Mouse (Mus musculus): ENCODE measurements around the gene Naa10. TPM values are rescaled to one million over a fixed set of nuclear protein-coding genes. Genes with fewer than 3 reads are reported as not detected.

Gene Naa10
- polyA plus RNA-seq, 1 experiment from 2014 or later: 140 TPM

DNA sequence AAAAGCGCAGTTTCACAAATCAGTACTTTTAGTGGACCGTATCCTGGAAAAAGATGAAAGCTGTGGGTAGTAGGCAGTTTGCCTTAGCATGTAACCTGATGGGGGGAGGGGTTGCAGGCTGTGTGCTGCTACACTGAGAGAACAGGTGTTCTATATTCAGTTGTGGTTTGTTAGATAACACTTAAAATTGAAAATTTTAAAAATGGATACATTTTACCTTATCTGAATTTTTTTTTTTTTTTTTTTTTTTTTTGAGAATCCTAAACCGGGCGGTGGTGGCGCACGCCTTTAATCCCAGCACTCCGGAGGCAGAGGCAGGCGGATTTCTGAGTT is 772 bp upstream of the Naa10 start:
- Histone ChIP-seq H3K4me1 (ENCODE audit: control insufficient read depth, insufficient read depth, low read length) (no peaks in the 10 kb centered on the region), H3K4me3 (ENCODE audit: low read length) (peak overlapping the region; percentile 60), H3K27ac (ENCODE audit: low read depth, low read length) (peak overlapping the region; percentile 67; the same call in 1 of the 2 replicates), H3K9me3 (ENCODE audit: control insufficient read depth, low read length) (no peaks in the 10 kb centered on the region), H3K9ac (ENCODE audit: low read depth, low read length) (peak overlapping the region; percentile 55; the same call in 1 of the 2 replicates), H3K27me3 (ENCODE audit: control insufficient read depth, insufficient read depth, low read length) (no peaks in the 10 kb centered on the region), H3K36me3 (ENCODE audit: control insufficient read depth, insufficient read depth, low read length) (peaks cover 16% of the 10 kb centered on the region), H3K4me2 (replicated peaks; ENCODE audit: low read depth, low read length) (peak overlapping the region; percentile 52)
- 81% methylated on average over 8 of the region's 8 CpGs for WGBS
- ATAC-seq (ENCODE audit: low FRiP score, low TSS enrichment): peak; percentile 25; the same call in 1 of the 2 replicates

DNA sequence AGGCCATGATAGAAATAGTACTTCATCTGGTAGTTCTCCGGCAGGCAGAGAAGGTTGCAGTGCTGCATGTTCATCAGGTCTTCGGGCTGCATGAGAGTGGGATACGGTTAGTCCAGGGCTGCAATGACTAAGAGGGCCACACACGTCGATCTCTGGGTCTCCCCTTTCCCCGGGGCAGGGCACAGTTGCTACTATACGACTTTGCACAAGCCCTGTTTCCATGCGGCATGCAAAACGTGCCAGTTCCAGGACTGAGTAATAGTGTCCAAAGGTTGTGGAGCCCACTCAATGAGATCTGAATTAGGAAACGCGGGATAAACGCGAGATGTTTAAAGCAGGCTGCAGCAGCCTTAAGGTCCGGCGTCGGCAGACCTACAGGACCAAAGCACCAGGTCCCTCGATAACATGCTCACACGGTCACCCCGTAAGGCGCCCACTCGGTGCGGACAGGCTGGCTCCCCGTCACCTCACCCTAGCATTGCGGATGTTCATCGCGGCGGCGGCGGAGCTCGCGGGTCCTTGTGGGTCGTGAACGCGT is 390 bp downstream of the Naa10 start:
- no peaks in the 10 kb centered on the region for H3K27me3 ChIP-seq (ENCODE audit: control insufficient read depth, insufficient read depth, low read length)
- no peaks in the 10 kb centered on the region for H3K4me1 ChIP-seq (ENCODE audit: control insufficient read depth, insufficient read depth, low read length)
- H3K36me3 ChIP-seq (ENCODE audit: control insufficient read depth, insufficient read depth, low read length): peaks cover 16% of the 10 kb centered on the region
- H3K9me3 ChIP-seq (ENCODE audit: control insufficient read depth, low read length): no peaks in the 10 kb centered on the region
- WGBS: 35% methylated on average over 34 of the region's 34 CpGs
- H3K4me2 ChIP-seq (replicated peaks; ENCODE audit: low read depth, low read length): peak overlapping the region; percentile 51
- H3K9ac ChIP-seq (ENCODE audit: low read depth, low read length): peak overlapping the region; percentile 68
- peak overlapping the region; percentile 60 for H3K4me3 ChIP-seq (ENCODE audit: low read length)
- H3K27ac ChIP-seq (ENCODE audit: low read depth, low read length): peak overlapping the region; percentile 80
- ATAC-seq (ENCODE audit: low FRiP score, low TSS enrichment): peak; percentile 17; the same call in 1 of the 2 replicates

DNA sequence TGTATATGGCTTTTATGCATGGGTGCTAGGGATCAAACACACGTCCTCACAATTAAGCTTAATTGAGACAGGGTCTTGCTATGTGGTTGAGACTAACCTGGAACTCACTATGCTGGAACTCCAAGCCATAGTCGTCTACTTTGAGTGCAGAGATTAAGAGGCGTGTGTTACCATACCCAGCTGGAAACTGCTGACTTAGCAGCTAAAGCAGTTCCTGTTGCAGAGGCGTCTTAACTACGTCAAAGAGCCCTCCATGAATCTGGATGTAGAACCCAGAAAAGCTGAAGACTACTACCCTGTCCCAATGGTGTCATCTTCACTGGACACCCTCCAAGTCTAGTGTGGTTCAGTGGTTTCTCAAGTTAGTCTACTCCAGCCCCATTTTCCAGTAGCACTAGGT is 3.1 kb downstream of the Naa10 start:
- no peak overlapping the region for H3K4me3 ChIP-seq (ENCODE audit: low read length)
- no peak overlapping the region for H3K27ac ChIP-seq (ENCODE audit: low read depth, low read length)
- H3K4me2 ChIP-seq (replicated peaks; ENCODE audit: low read depth, low read length): no peak overlapping the region
- peaks cover 14% of the 10 kb centered on the region for H3K36me3 ChIP-seq (ENCODE audit: control insufficient read depth, insufficient read depth, low read length)
- H3K27me3 ChIP-seq (ENCODE audit: control insufficient read depth, insufficient read depth, low read length): no peaks in the 10 kb centered on the region
- ATAC-seq (ENCODE audit: low FRiP score, low TSS enrichment): no peak
- H3K4me1 ChIP-seq (ENCODE audit: control insufficient read depth, insufficient read depth, low read length): no peaks in the 10 kb centered on the region
- no peak overlapping the region for H3K9ac ChIP-seq (ENCODE audit: low read depth, low read length)
- WGBS: 86% methylated on average over 5 of the region's 5 CpGs
- no peaks in the 10 kb centered on the region for H3K9me3 ChIP-seq (ENCODE audit: control insufficient read depth, low read length)

GRCm38 (mm10) chrX:73916945-73917344 is 4.8 kb downstream of the Naa10 start:
- no peak for ATAC-seq (ENCODE audit: low FRiP score, low TSS enrichment)
- Histone ChIP-seq H3K4me1 (ENCODE audit: control insufficient read depth, insufficient read depth, low read length) (no peaks in the 10 kb centered on the region), H3K4me2 (replicated peaks; ENCODE audit: low read depth, low read length) (no peak overlapping the region), H3K4me3 (ENCODE audit: low read length) (no peak overlapping the region), H3K27ac (ENCODE audit: low read depth, low read length) (no peak overlapping the region), H3K9me3 (ENCODE audit: control insufficient read depth, low read length) (no peaks in the 10 kb centered on the region), H3K36me3 (ENCODE audit: control insufficient read depth, insufficient read depth, low read length) (peaks cover 14% of the 10 kb centered on the region), H3K27me3 (ENCODE audit: control insufficient read depth, insufficient read depth, low read length) (no peaks in the 10 kb centered on the region), H3K9ac (ENCODE audit: low read depth, low read length) (no peak overlapping the region)
- WGBS: 87% methylated on average over 8 of the region's 8 CpGs

- H3K27me3 ChIP-seq (ENCODE audit: control insufficient read depth, insufficient read depth, low read length): no peaks in the 10 kb centered on the region
- H3K9ac ChIP-seq (ENCODE audit: low read depth, low read length): no peak overlapping the region
- no peaks in the 10 kb centered on the region for H3K4me1 ChIP-seq (ENCODE audit: control insufficient read depth, insufficient read depth, low read length)
- H3K36me3 ChIP-seq (ENCODE audit: control insufficient read depth, insufficient read depth, low read length): peaks cover 14% of the 10 kb centered on the region
- no peak overlapping the region; the same call in 1 of the 2 replicates for H3K4me3 ChIP-seq (ENCODE audit: low read length)
- H3K27ac ChIP-seq (ENCODE audit: low read depth, low read length): peak overlapping the region; percentile 59
- peak overlapping the region; percentile 31 for H3K4me2 ChIP-seq (replicated peaks; ENCODE audit: low read depth, low read length)
- no peaks in the 10 kb centered on the region for H3K9me3 ChIP-seq (ENCODE audit: control insufficient read depth, low read length)
- 38% methylated on average over 31 of the region's 31 CpGs for WGBS
- ATAC-seq (ENCODE audit: low FRiP score, low TSS enrichment): peak; percentile 97
These were observed 6.7 kb downstream of the Naa10 start for GRCm38 (mm10) chrX:73914827-73915703.

DNA sequence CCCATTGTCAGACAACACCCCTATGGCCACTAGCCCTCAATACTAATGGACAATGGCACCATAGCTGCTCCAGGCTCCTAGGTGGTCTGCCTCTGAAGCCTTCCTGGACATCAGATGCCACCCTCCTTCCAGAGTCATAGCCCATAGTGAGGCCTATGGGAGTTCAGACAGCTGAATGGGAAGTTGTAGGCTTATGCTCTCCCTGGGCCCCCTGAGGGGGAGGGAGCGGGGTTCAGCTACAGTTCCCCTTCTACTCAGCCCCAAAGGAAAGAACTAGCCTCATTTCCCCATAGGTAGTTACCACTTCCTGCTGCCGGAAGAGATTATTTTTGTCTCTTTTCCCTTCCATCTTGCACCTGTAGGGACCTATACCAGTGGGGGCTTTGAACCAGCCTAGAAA is 10.2 kb downstream of the Naa10 start:
- no peak overlapping the region; the same call in 1 of the 2 replicates for H3K4me2 ChIP-seq (replicated peaks; ENCODE audit: low read depth, low read length)

DNA sequence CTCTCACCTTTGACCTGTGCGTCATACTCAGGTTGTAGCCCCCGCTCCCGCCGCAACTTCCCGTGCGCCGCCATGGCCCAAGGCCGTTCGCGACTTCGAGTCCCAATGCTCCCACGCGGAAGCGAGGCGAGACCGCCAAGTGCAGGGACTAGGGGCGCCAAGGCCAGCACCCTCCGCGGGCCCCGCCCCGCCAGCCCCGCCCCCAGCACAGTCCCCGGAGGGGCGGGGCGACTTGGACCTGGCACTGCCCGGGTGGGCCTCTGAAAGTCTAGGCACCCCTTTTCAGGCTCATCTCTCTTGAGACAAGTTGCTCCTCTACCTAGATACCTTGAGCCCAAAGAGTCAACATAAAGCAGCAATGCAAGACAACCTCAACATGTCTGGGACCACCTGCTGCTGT is 10.6 kb downstream of the Naa10 start:
- H3K9ac ChIP-seq (ENCODE audit: low read depth, low read length): no peak overlapping the region
- H3K4me2 ChIP-seq (replicated peaks; ENCODE audit: low read depth, low read length): peak overlapping the region; percentile 39
- H3K27me3 ChIP-seq (ENCODE audit: control insufficient read depth, insufficient read depth, low read length): no peaks in the 10 kb centered on the region
- peak overlapping the region; percentile 19; the same call in 1 of the 2 replicates for H3K4me3 ChIP-seq (ENCODE audit: low read length)
- H3K36me3 ChIP-seq (ENCODE audit: control insufficient read depth, insufficient read depth, low read length): no peaks in the 10 kb centered on the region
- 28% methylated on average over 26 of the region's 26 CpGs for WGBS
- no peaks in the 10 kb centered on the region for H3K9me3 ChIP-seq (ENCODE audit: control insufficient read depth, low read length)
- ATAC-seq (ENCODE audit: low FRiP score, low TSS enrichment): no peak
- H3K27ac ChIP-seq (ENCODE audit: low read depth, low read length): no peak overlapping the region
- no peaks in the 10 kb centered on the region for H3K4me1 ChIP-seq (ENCODE audit: control insufficient read depth, insufficient read depth, low read length)

More for the DNA sequence above, 10.2 kb downstream of the Naa10 start:
- H3K27me3 ChIP-seq (ENCODE audit: control insufficient read depth, insufficient read depth, low read length): no peaks in the 10 kb centered on the region
- no peak overlapping the region for H3K4me3 ChIP-seq (ENCODE audit: low read length)
- H3K9me3 ChIP-seq (ENCODE audit: control insufficient read depth, low read length): no peaks in the 10 kb centered on the region
- no peaks in the 10 kb centered on the region for H3K4me1 ChIP-seq (ENCODE audit: control insufficient read depth, insufficient read depth, low read length)
- no peak for ATAC-seq (ENCODE audit: low FRiP score, low TSS enrichment)
- 93% methylated on average over 2 of the region's 2 CpGs for WGBS
- H3K9ac ChIP-seq (ENCODE audit: low read depth, low read length): no peak overlapping the region
- H3K27ac ChIP-seq (ENCODE audit: low read depth, low read length): no peak overlapping the region
- no peaks in the 10 kb centered on the region for H3K36me3 ChIP-seq (ENCODE audit: control insufficient read depth, insufficient read depth, low read length)

- Histone ChIP-seq H3K4me3 (ENCODE audit: low read length) (no peak overlapping the region), H3K4me2 (replicated peaks; ENCODE audit: low read depth, low read length) (no peak overlapping the region), H3K9ac (ENCODE audit: low read depth, low read length) (no peak overlapping the region), H3K36me3 (ENCODE audit: control insufficient read depth, insufficient read depth, low read length) (no peaks in the 10 kb centered on the region), H3K27me3 (ENCODE audit: control insufficient read depth, insufficient read depth, low read length) (no peaks in the 10 kb centered on the region), H3K4me1 (ENCODE audit: control insufficient read depth, insufficient read depth, low read length) (no peaks in the 10 kb centered on the region), H3K9me3 (ENCODE audit: control insufficient read depth, low read length) (no peaks in the 10 kb centered on the region), H3K27ac (ENCODE audit: low read depth, low read length) (no peak overlapping the region)
- ATAC-seq (ENCODE audit: low FRiP score, low TSS enrichment): no peak
These were observed 11.3 kb downstream of the Naa10 start for GRCm38 (mm10) chrX:73910451-73910850.

GRCm38 (mm10) chrX:73910049-73910448 is 11.7 kb downstream of the Naa10 start:
- no peak overlapping the region for H3K4me2 ChIP-seq (replicated peaks; ENCODE audit: low read depth, low read length)
- H3K4me3 ChIP-seq (ENCODE audit: low read length): no peak overlapping the region
- no peaks in the 10 kb centered on the region for H3K9me3 ChIP-seq (ENCODE audit: control insufficient read depth, low read length)
- ATAC-seq (ENCODE audit: low FRiP score, low TSS enrichment): no peak
- H3K27ac ChIP-seq (ENCODE audit: low read depth, low read length): no peak overlapping the region
- H3K27me3 ChIP-seq (ENCODE audit: control insufficient read depth, insufficient read depth, low read length): no peaks in the 10 kb centered on the region
- WGBS: 92% methylated on average over 1 of the region's 1 CpGs
- H3K4me1 ChIP-seq (ENCODE audit: control insufficient read depth, insufficient read depth, low read length): no peaks in the 10 kb centered on the region
- no peaks in the 10 kb centered on the region for H3K36me3 ChIP-seq (ENCODE audit: control insufficient read depth, insufficient read depth, low read length)
- H3K9ac ChIP-seq (ENCODE audit: low read depth, low read length): no peak overlapping the region
